Comparison of ENCODE assay signal across 12 mouse cellular contexts in the genomic region with DNA sequence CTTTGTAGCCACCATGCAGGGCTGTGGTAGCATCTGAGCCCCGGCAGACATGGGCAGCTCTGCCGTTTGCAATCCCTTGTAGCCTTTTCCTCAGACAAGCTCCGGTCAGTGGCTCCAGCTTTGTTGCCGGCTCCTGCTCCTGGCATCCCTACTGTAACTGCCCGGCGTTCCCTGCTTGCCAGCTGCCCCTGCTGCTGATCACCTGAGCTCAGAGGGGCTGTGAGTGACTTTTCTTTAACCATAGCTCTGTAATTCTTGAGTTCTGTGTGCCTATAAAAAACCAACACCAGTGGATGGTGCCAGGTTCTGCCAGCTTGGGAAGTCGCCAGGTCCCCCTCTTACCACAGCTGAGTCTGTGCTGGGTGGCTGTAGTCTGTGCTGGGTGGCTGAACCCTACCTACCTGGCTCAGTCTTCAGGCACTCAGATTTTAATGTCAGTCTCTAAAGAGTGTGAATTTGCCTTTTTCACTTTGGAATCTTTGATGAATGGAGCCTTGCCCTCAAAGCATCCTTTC.
DNase-seq lines count a peak whose midpoint lies in the region; ATAC-seq and TF ChIP-seq lines count a peak whose summit lies in the region.
"Had no signal": no experiment of that assay in that cellular context is flagged by ENCODE, and none has a peak within 500 bp of the region (broad histone marks: within the 10 kb centered on the region; RNA-seq: fewer than 3 reads in every experiment).

No protein-coding gene starts in this region.

- TF ChIP-seq EP300 in heart, adult 2 months (IDR thresholded peaks at IDR 0.05; ENCODE audit: insufficient read depth, low read depth, low read length), result no peak
- TF ChIP-seq EP300 in stomach, postnatal 0 days (optimal IDR thresholded peaks at IDR 0.05), result no peak

- no peak for ATAC-seq in heart, embryonic 12.5 days (ENCODE audit: insufficient number of reproducible peaks, low FRiP score)
- ATAC-seq in neural tube, embryonic 13.5 days (ENCODE audit: low read depth), result no peak
- ATAC-seq in stomach, postnatal 0 days (ENCODE audit: low FRiP score, low TSS enrichment), result no peak
- no peak for ATAC-seq in erythroblast, adult 5-6 weeks (replicated peaks; ENCODE audit: low FRiP score, poor library complexity, severe bottlenecking)
- ATAC-seq: intestine, postnatal 0 days had no signal

- peaks cover 71% of the 10 kb centered on the region for H3K4me1 ChIP-seq in heart, embryonic 12.5 days (replicated peaks)
- peaks cover 11% of the 10 kb centered on the region for H3K4me1 ChIP-seq in heart, adult 2 months (ENCODE audit: control insufficient read depth, insufficient read depth, low read length)
- peaks cover 69% of the 10 kb centered on the region for H3K4me1 ChIP-seq in neural tube, embryonic 13.5 days (replicated peaks)
- no peaks in the 10 kb centered on the region for H3K4me1 ChIP-seq in stomach, postnatal 0 days (replicated peaks; ENCODE audit: control insufficient read depth, insufficient read depth)

- H3K27ac ChIP-seq in heart, embryonic 12.5 days (ENCODE audit: poor library complexity, severe bottlenecking), result peak overlapping the region; percentile 14; the same call in 1 of the 2 replicates
- H3K27ac ChIP-seq in heart, adult 2 months, result no peak overlapping the region
- H3K27ac ChIP-seq in neural tube, embryonic 13.5 days (replicated peaks), result peak overlapping the region; percentile 56
- peak overlapping the region; percentile 59; the same call in 1 of the 2 replicates for H3K27ac ChIP-seq in stomach, postnatal 0 days (replicated peaks)
- H3K27ac ChIP-seq: liver, embryonic 14.5 days had no signal

- peaks cover 6% of the 10 kb centered on the region; the same call in 1 of the 2 replicates for H3K79me2 ChIP-seq in heart, adult 2 months (replicated peaks; ENCODE audit: control insufficient read depth, insufficient read depth, low read length)

- TF ChIP-seq POLR2A in heart, adult 2 months (IDR thresholded peaks at IDR 0.05; ENCODE audit: insufficient read depth, low read depth, low read length), result no peak

- no peaks in the 10 kb centered on the region for H3K9me3 ChIP-seq in heart, embryonic 12.5 days (replicated peaks)
- H3K9me3 ChIP-seq in neural tube, embryonic 13.5 days, result no peaks in the 10 kb centered on the region
- H3K9me3 ChIP-seq in stomach, postnatal 0 days (ENCODE audit: control insufficient read depth, low read length), result no peaks in the 10 kb centered on the region

- H3K4me2 ChIP-seq in heart, embryonic 12.5 days, result no peak overlapping the region
- no peak overlapping the region for H3K4me2 ChIP-seq in neural tube, embryonic 13.5 days
- no peak overlapping the region for H3K4me2 ChIP-seq in stomach, postnatal 0 days (replicated peaks; ENCODE audit: low read depth)

- no peak overlapping the region for H3K4me3 ChIP-seq in heart, embryonic 12.5 days
- H3K4me3 ChIP-seq in heart, adult 2 months, result no peak overlapping the region
- no peak overlapping the region for H3K4me3 ChIP-seq in neural tube, embryonic 13.5 days
- no peak overlapping the region for H3K4me3 ChIP-seq in stomach, postnatal 0 days (ENCODE audit: low read depth, low read length)

- intact Hi-C loops in heart, adult 2 months (cut with DNase I), result no loop called here

- no peak for TF ChIP-seq CTCF in heart, adult 2 months (IDR thresholded peaks at IDR 0.05)
- no peak for TF ChIP-seq CTCF in stomach, postnatal 0 days (IDR thresholded peaks at IDR 0.05; ENCODE audit: low read depth)

- H3K36me3 ChIP-seq in heart, embryonic 12.5 days, result no peaks in the 10 kb centered on the region; the same call in 1 of the 2 replicates
- H3K36me3 ChIP-seq in heart, adult 2 months (ENCODE audit: control insufficient read depth, insufficient read depth, low read length), result peaks cover 9% of the 10 kb centered on the region; the same call in 1 of the 2 replicates
- H3K36me3 ChIP-seq in neural tube, embryonic 13.5 days, result no peaks in the 10 kb centered on the region
- H3K36me3 ChIP-seq in stomach, postnatal 0 days (ENCODE audit: control insufficient read depth, insufficient read depth, low read length), result no peaks in the 10 kb centered on the region

- 64% methylated on average over 7 of the region's 7 CpGs for WGBS in heart, embryonic 12.5 days
- 43% methylated on average over 7 of the region's 7 CpGs for WGBS in heart, adult 2 months
- WGBS in neural tube, embryonic 13.5 days, result 64% methylated on average over 7 of the region's 7 CpGs
- 51% methylated on average over 7 of the region's 7 CpGs for WGBS in stomach, postnatal 0 days

- no peak overlapping the region for H3K9ac ChIP-seq in heart, embryonic 12.5 days
- no peak overlapping the region for H3K9ac ChIP-seq in heart, adult 2 months (ENCODE audit: low read depth, low read length)
- 0 out of 2 replicates have a peak overlapping the region, but pooled peaks have one; percentile 22 for H3K9ac ChIP-seq in neural tube, embryonic 13.5 days
- H3K9ac ChIP-seq in stomach, postnatal 0 days (ENCODE audit: low read length), result no peak overlapping the region
- H3K9ac ChIP-seq: liver, embryonic 14.5 days had no signal

- DNase-seq in heart, adult 2 months, result no peak
- no peak for DNase-seq in neural tube, embryonic 10.5 days (ENCODE audit: extremely low spot score, low spot score)
- DNase-seq in cerebellum, postnatal 36 days, result peak; percentile 35 to 47
- no peak for DNase-seq in stomach, postnatal 0 days (ENCODE audit: low spot score)
- no peak for DNase-seq in kidney, postnatal 4 days
- DNase-seq: gastrocnemius, postnatal 25 days; retina, postnatal 1 day had no signal

- H3K27me3 ChIP-seq in heart, embryonic 12.5 days (replicated peaks), result no peaks in the 10 kb centered on the region
- H3K27me3 ChIP-seq in heart, adult 2 months (ENCODE audit: control insufficient read depth, insufficient read depth, low read length), result no peaks in the 10 kb centered on the region
- no peaks in the 10 kb centered on the region for H3K27me3 ChIP-seq in neural tube, embryonic 13.5 days
- no peaks in the 10 kb centered on the region for H3K27me3 ChIP-seq in stomach, postnatal 0 days (ENCODE audit: control insufficient read depth, insufficient read depth, low read length)

Comparison
In these comparisons a context has a peak if more than half of its experiments do, and no peak if none do; other contexts are left out.
1. DNase-seq: peak in cerebellum, postnatal 36 days (2 of 2); none in heart, adult 2 months (0 of 2), neural tube, embryonic 10.5 days (single experiment), stomach, postnatal 0 days (single experiment) and kidney, postnatal 4 days (0 of 2).